Mouse (Mus musculus) spleen, adult 2 months (tissue): ENCODE measurements around the gene Avl9.

Experiments used
- CTCF ChIP-seq: fragments of 200-500 bp; IDR thresholded peaks from 2 replicates; pipeline ENCODE4 v1.5.1; 2011; ENCODE audit warnings: mild to moderate bottlenecking, inconsistent platforms; ENCODE audit not compliant: insufficient read depth, insufficient read length, insufficient replicate concordance; ENCODE audit errors: extremely low read depth
- POLR2A ChIP-seq: fragments of 200-500 bp; IDR thresholded peaks from 2 replicates; pipeline ENCODE4 v1.6.1; 2011; ENCODE audit warnings: low read depth, low read length, inconsistent platforms

GRCm38 (mm10) chr6:56759324-56759723 lies 44.6 kb downstream of the Avl9 start:
- TF ChIP-seq POLR2A (no peak), CTCF (no peak)
